Mouse (Mus musculus) intestine, postnatal 0 days (tissue): ENCODE results near the gene Ngfr. TPM values are rescaled to one million over a fixed set of nuclear protein-coding genes. Genes with fewer than 3 reads are reported as not detected.
A peak's percentile ranks its signal among the peaks of the same experiment; 100 is the strongest.

Source experiments
- ATAC-seq: fragments of 200-750 bp; cut with Nextera tagmentation; 2 replicates; pipeline ENCODE4 v1.8.0; 2017; ENCODE audit warnings: mild to moderate bottlenecking, moderate TSS enrichment, moderate library complexity
- H3K27ac ChIP-seq: fragments of 300-500 bp; sonication (generic); 2 replicates; pipeline ENCODE4 v1.5.1; 2014; ENCODE audit warnings: mild to moderate bottlenecking, low read depth, low read length, moderate library complexity
- H3K27me3 ChIP-seq: fragments of 300-500 bp; sonication (generic); replicated peaks from 2 replicates; pipeline ENCODE4 v1.6.1; 2014; ENCODE audit warnings: low read length, mixed read lengths; ENCODE audit not compliant: control insufficient read depth, insufficient read depth
- H3K36me3 ChIP-seq: fragments of 300-500 bp; sonication (generic); 2 replicates; pipeline ENCODE4 v1.6.1; 2014; ENCODE audit warnings: mild to moderate bottlenecking, moderate library complexity; ENCODE audit not compliant: control insufficient read depth, insufficient read depth
- H3K4me1 ChIP-seq: fragments of 300-500 bp; sonication (generic); replicated peaks from 2 replicates; pipeline ENCODE4 v1.6.1; 2014; ENCODE audit warnings: antibody characterized with exemption, low read length, mixed read lengths; ENCODE audit not compliant: control insufficient read depth, insufficient read depth
- H3K4me2 ChIP-seq: fragments of 300-500 bp; sonication (generic); replicated peaks from 2 replicates; pipeline ENCODE4 v1.6.1; 2014; ENCODE audit warnings: low read depth, mild to moderate bottlenecking, moderate library complexity
- H3K4me3 ChIP-seq: fragments of 300-500 bp; sonication (generic); 2 replicates; pipeline ENCODE4 v1.5.1; 2014; ENCODE audit warnings: low read depth, low read length
- H3K9ac ChIP-seq: fragments of 300-500 bp; sonication (generic); 2 replicates; pipeline ENCODE4 v1.6.1; 2014; ENCODE audit warnings: mild to moderate bottlenecking, low read depth, low read length
- H3K9me3 ChIP-seq: fragments of 300-500 bp; sonication (generic); 2 replicates; pipeline ENCODE4 v1.6.1; 2016; ENCODE audit warnings: mixed run types; ENCODE audit not compliant: control insufficient read depth
- CTCF ChIP-seq: sonication (generic); IDR thresholded peaks from 2 replicates; pipeline ENCODE4 v1.5.1; 2016; ENCODE audit warnings: low read depth, mild to moderate bottlenecking, control low read depth, antibody characterized with exemption, moderate library complexity
- WGBS: fragments of 180-500 bp; shearing (Covaris S2); extraction: QIAGEN DNeasy Blood & Tissue Kit; methylation state at CpG from one replicate; pipeline ENCODE4 v1.1.7; 2014; 5-methylcytosine and 5-hydroxymethylcytosine counted together
- polyA plus RNA-seq: library from polyadenylated mRNA; unstranded; fragments of >200 nt; fragmentation: Nextera tagmentation; extraction: Ambion mirVana; gene quantifications from 2 replicates; pipeline ENCODE4 v1.2.1, GENCODE M21; 2015

The Ngfr gene
- polyA plus RNA-seq, 1 experiment from 2014 or later = 7.4 TPM

GRCm38 (mm10) chr11:95527307-95527706 is 60.2 kb downstream of the Ngfr start:
- no peak overlapping the region for H3K27ac ChIP-seq
- no peak for ATAC-seq
- no peaks in the 10 kb centered on the region for H3K4me1 ChIP-seq
- H3K9me3 ChIP-seq = no peaks in the 10 kb centered on the region
- TF ChIP-seq CTCF = no peak
- no peak overlapping the region for H3K9ac ChIP-seq
- H3K27me3 ChIP-seq = no peaks in the 10 kb centered on the region
- no peaks in the 10 kb centered on the region for H3K36me3 ChIP-seq
- no peak overlapping the region for H3K4me3 ChIP-seq
- no peak overlapping the region for H3K4me2 ChIP-seq
- WGBS = 81% methylated on average over 8 of the region's 8 CpGs

DNA sequence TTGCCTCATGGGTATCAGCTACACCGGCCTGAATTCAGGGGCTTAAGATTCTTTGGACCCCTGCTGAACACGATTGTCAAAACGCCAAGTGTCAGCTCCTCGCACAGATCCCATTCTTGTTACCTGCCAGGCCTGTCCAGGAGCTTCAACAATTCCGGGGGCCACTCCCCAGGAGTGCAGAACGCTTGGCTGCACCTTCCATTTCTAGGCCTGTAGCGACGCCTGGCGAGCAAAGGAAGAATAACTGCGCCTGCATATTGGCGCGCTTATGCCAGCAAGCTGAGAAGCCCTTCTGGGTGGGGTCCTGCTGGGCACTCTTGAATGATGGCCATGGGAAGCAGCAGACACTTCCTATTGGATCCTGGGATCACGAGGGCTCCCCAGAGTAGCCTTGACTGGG is 66.0 kb downstream of the Ngfr start:
- peak overlapping the region; percentile 19 for H3K4me3 ChIP-seq
- H3K4me2 ChIP-seq = peak overlapping the region; percentile 57
- H3K27me3 ChIP-seq = peaks cover 6% of the 10 kb centered on the region
- no peak overlapping the region for H3K27ac ChIP-seq
- H3K9ac ChIP-seq = no peak overlapping the region
- H3K9me3 ChIP-seq = no peaks in the 10 kb centered on the region
- peak; percentile 48 for ATAC-seq
- WGBS = 2% methylated on average over 13 of the region's 13 CpGs
- H3K4me1 ChIP-seq = 0 out of 2 replicates have a peak, but pooled peaks cover 4% of the 10 kb centered on the region
- peak; percentile 94 for TF ChIP-seq CTCF
- H3K36me3 ChIP-seq = no peaks in the 10 kb centered on the region

- H3K4me2 ChIP-seq = peak overlapping the region; percentile 57
- H3K4me1 ChIP-seq = 0 out of 2 replicates have a peak, but pooled peaks cover 4% of the 10 kb centered on the region
- ATAC-seq = peak; percentile 72
- H3K4me3 ChIP-seq = peak overlapping the region; percentile 25
- WGBS = 5% methylated on average over 27 of the region's 27 CpGs
- H3K36me3 ChIP-seq = no peaks in the 10 kb centered on the region
- H3K9me3 ChIP-seq = no peaks in the 10 kb centered on the region
- TF ChIP-seq CTCF = peak; percentile 100
- H3K9ac ChIP-seq = no peak overlapping the region
- H3K27ac ChIP-seq = no peak overlapping the region
- H3K27me3 ChIP-seq = peaks cover 15% of the 10 kb centered on the region
These were observed 67.0 kb downstream of the Ngfr start for GRCm38 (mm10) chr11:95520456-95521072.

DNA sequence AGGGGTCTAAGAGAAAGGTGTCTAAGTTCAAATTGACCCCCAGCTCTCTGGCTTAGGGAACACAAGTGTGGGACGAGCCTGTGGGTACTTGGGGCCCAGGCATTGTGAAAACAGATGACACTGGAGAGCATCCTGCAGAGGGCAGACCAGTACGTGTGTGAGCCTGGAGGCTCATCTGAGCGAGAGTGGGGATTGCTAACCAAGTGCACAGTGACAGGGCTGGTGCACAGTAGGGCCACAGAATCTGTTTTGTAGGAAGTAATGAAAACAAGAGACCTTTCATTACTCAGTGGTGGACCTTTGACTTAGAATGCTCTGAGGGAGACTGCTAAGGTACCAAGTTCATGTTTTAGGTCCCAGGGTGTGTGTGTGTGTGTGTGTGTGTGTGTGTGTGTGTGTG is 67.5 kb downstream of the Ngfr start:
- peak; percentile 26; the same call in 1 of the 2 replicates for TF ChIP-seq CTCF
- WGBS = 60% methylated on average over 3 of the region's 3 CpGs
- no peak overlapping the region for H3K27ac ChIP-seq
- H3K27me3 ChIP-seq = peaks cover 21% of the 10 kb centered on the region
- H3K4me2 ChIP-seq = no peak overlapping the region
- H3K9ac ChIP-seq = no peak overlapping the region
- no peak overlapping the region for H3K4me3 ChIP-seq
- ATAC-seq = no peak
- no peaks in the 10 kb centered on the region for H3K36me3 ChIP-seq
- no peaks in the 10 kb centered on the region for H3K9me3 ChIP-seq
- 0 out of 2 replicates have a peak, but pooled peaks cover 4% of the 10 kb centered on the region for H3K4me1 ChIP-seq

- Histone ChIP-seq H3K9ac (no peak overlapping the region), H3K36me3 (no peaks in the 10 kb centered on the region), H3K27me3 (peaks cover 28% of the 10 kb centered on the region), H3K4me1 (0 out of 2 replicates have a peak, but pooled peaks cover 4% of the 10 kb centered on the region), H3K4me2 (no peak overlapping the region), H3K27ac (no peak overlapping the region), H3K9me3 (no peaks in the 10 kb centered on the region), H3K4me3 (no peak overlapping the region)
- WGBS = 74% methylated on average over 10 of the region's 10 CpGs
- no peak for ATAC-seq
- TF ChIP-seq CTCF = no peak
These were observed 68.2 kb downstream of the Ngfr start for GRCm38 (mm10) chr11:95519299-95519698.

Other genes with a start within 250 kb of the Ngfr start
- 130 and 144 TPM in 2 replicates for gene Slc35b1, start 203.0 kb downstream of the Ngfr start, polyA plus RNA-seq
- gene Spop, start 173.7 kb downstream of the Ngfr start, polyA plus RNA-seq = 54.1 and 61.2 TPM in 2 replicates
- gene Nxph3, start 73.2 kb downstream of the Ngfr start, polyA plus RNA-seq = 0.22 and 0.43 TPM in 2 replicates
- 133 and 147 TPM in 2 replicates for gene Phb, start 79.2 kb upstream of the Ngfr start, polyA plus RNA-seq
- gene Zfp652, start 124.9 kb upstream of the Ngfr start, polyA plus RNA-seq = 7.9 and 9.7 TPM in 2 replicates
- gene B130006D01Rik, start 135.9 kb upstream of the Ngfr start, polyA plus RNA-seq = 0.26 and 0.41 TPM in 2 replicates
- gene Phospho1, start 236.8 kb upstream of the Ngfr start, polyA plus RNA-seq = 2.6 and 2.9 TPM in 2 replicates
- gene Gngt2, start 249.5 kb upstream of the Ngfr start, polyA plus RNA-seq = 19.9 and 23.2 TPM in 2 replicates